Mouse (Mus musculus): ENCODE measurements around the gene Zranb1. TPM values are rescaled to one million over a fixed set of nuclear protein-coding genes. Genes with fewer than 3 reads are reported as not detected.

Gene Zranb1
- total and polyA plus RNA-seq, 3 experiments = 11.3 to 17.6 (median 11.6) TPM

DNA sequence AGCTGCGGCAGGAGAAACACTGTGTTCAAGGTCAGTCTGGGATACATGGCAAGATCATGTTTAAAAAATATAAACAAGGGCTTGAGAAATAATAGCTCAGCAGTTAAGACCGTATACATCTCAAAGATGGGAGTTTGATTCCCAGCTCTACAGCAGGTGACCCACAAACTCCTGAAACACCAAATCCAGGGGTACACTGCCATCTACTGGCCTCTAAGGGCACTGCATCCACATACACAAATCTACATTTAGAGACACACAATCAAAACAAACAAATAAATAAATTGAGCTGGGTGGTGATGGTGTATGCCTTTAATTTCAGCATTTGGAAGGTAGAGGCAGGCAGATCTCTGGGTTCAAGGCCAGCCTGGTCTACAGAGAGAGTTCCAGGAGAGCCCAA lies 32.7 kb upstream of the Zranb1 start:
- Histone ChIP-seq H3K36me3 (replicated peaks in 1 of 2; ENCODE audit: control insufficient read depth in 1 of 2, insufficient read depth in 1 of 2, low read length in 1 of 2) (no peaks in the 10 kb centered on the region), H3K4me1 (ENCODE audit: control insufficient read depth in 1 of 2, insufficient read depth in 2 of 2) (no peaks in the 10 kb centered on the region), H3K9ac (ENCODE audit: insufficient read depth, low read depth) (no peak overlapping the region), H3K9me3 (replicated peaks; ENCODE audit: low read length) (peaks cover 3% of the 10 kb centered on the region), H3K4me3 (replicated peaks in 1 of 3; ENCODE audit: low read depth in 2 of 3, low read length in 2 of 3, poor library complexity in 1 of 3) (no peak overlapping the region), H3K79me2 (replicated peaks; ENCODE audit: control insufficient read depth, extremely low read depth, insufficient read depth, poor library complexity, severe bottlenecking) (no peaks in the 10 kb centered on the region), H3K27me3 (replicated peaks) (peaks cover 10% of the 10 kb centered on the region), H3K27ac (ENCODE audit: insufficient read depth, low read depth) (no peak overlapping the region), H3K4me2 (ENCODE audit: insufficient read depth, low read depth, poor library complexity, severe bottlenecking) (no peak overlapping the region)
- DNase-seq (ENCODE audit: extremely low read depth) = peak; percentile 40
- dilution Hi-C loops (cut with MboI; ENCODE audit: extremely low pct_ligation_motif_present, extremely low pct_unique_long_range_greater_than_20kb, low sequenced_read_pairs) = no loop called here
- in situ Hi-C loops (cut with MboI; ENCODE audit: low pct_ligation_motif_present, low pct_unique_long_range_greater_than_20kb, low sequenced_read_pairs) = no loop called here
- peak; percentile 25; the same call in 1 of the 2 replicates for TF ChIP-seq BHLHE40 (IDR thresholded peaks at IDR 0.05; ENCODE audit: low read depth, low read length)
- peak; percentile 77 for TF ChIP-seq RAD21 (IDR thresholded peaks at IDR 0.05; ENCODE audit: low read depth, low read length)
- peak; percentile 70 for TF ChIP-seq SMC3 (IDR thresholded peaks at IDR 0.05; ENCODE audit: low read depth, low read length)
- TF ChIP-seq CTCF (conservative IDR thresholded peaks at IDR 0.05 in 1 of 2, IDR thresholded peaks at IDR 0.05 in 1 of 2; ENCODE audit: low read depth in 2 of 2, low read length in 2 of 2) = peak; percentile 77 to 81
- TF ChIP-seq CHD2 (IDR thresholded peaks at IDR 0.05; ENCODE audit: low read length) = no peak

DNA sequence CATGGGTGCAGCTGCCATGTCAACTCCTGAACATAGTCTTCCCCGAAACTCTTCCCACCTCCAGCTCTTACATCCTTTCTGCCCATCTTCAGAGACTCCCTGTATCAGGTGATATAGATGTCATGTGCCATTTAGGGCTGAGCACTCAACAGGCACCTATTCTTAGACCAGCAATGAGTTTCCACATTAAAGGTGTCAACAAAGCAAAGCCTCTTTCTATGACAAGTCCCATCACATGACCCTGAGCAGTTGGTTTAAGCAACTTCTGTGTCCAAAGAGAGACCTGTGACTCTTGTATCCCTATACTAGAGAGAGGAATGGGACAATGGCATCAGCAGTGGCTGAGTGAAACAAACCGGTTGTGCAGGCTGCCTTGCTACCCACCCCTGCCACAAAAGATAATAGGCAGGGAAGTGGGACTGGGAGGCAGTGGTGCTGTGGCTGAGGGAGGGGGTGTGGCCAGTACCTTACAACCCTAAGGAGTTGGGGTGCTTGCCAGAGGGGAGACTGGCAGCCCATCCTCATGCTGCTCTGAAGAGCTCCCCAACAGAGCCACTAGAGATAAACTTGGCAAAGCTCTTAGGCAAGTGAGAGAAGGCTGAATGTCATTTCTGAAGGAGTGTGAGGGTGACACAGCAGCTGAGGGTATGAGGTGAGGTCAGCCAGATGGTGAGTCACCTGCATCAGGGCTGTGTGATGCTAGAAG lies 30.0 kb upstream of the Zranb1 start:
- Histone ChIP-seq H3K36me3 (replicated peaks in 1 of 2; ENCODE audit: control insufficient read depth in 1 of 2, insufficient read depth in 1 of 2, low read length in 1 of 2) (no peaks in the 10 kb centered on the region), H3K27ac (ENCODE audit: insufficient read depth, low read depth) (no peak overlapping the region), H3K9ac (ENCODE audit: insufficient read depth, low read depth) (no peak overlapping the region), H3K4me1 (ENCODE audit: control insufficient read depth in 1 of 2, insufficient read depth in 2 of 2) (no peaks in the 10 kb centered on the region), H3K79me2 (replicated peaks; ENCODE audit: control insufficient read depth, extremely low read depth, insufficient read depth, poor library complexity, severe bottlenecking) (no peaks in the 10 kb centered on the region), H3K9me3 (replicated peaks; ENCODE audit: low read length) (peaks cover 4% of the 10 kb centered on the region), H3K4me2 (ENCODE audit: insufficient read depth, low read depth, poor library complexity, severe bottlenecking) (no peak overlapping the region), H3K4me3 (replicated peaks in 1 of 3; ENCODE audit: low read depth in 2 of 3, low read length in 2 of 3, poor library complexity in 1 of 3) (no peak overlapping the region), H3K27me3 (replicated peaks) (peaks cover 12% of the 10 kb centered on the region)
- in situ Hi-C loops (cut with MboI; ENCODE audit: low pct_ligation_motif_present, low pct_unique_long_range_greater_than_20kb, low sequenced_read_pairs) (no loop called here), dilution Hi-C loops (cut with MboI; ENCODE audit: extremely low pct_ligation_motif_present, extremely low pct_unique_long_range_greater_than_20kb, low sequenced_read_pairs) (no loop called here)
- TF ChIP-seq EP300 (IDR thresholded peaks at IDR 0.05; ENCODE audit: low read length) = no peak
- no peak for TF ChIP-seq HCFC1 (IDR thresholded peaks at IDR 0.05; ENCODE audit: low read depth, low read length)
- TF ChIP-seq RCOR1 (conservative IDR thresholded peaks at IDR 0.05; ENCODE audit: low read depth, low read length) = no peak
- no peak for TF ChIP-seq NELFE (IDR thresholded peaks at IDR 0.05; ENCODE audit: low read depth, low read length)
- no peak for TF ChIP-seq USF1 (IDR thresholded peaks at IDR 0.05; ENCODE audit: low read depth, low read length)
- TF ChIP-seq ZMIZ1 (IDR thresholded peaks at IDR 0.05; ENCODE audit: low read depth, low read length) = no peak
- TF ChIP-seq JUND (conservative IDR thresholded peaks at IDR 0.05; ENCODE audit: low read depth, low read length) = no peak
- TF ChIP-seq TBP (conservative IDR thresholded peaks at IDR 0.05; ENCODE audit: low read depth, low read length) = no peak
- TF ChIP-seq MAFK (IDR thresholded peaks at IDR 0.05; ENCODE audit: insufficient replicate concordance, low read length) = no peak
- TF ChIP-seq UBTF (IDR thresholded peaks at IDR 0.05; ENCODE audit: low read depth, low read length) = no peak
- TF ChIP-seq CHD1 (IDR thresholded peaks at IDR 0.05; ENCODE audit: low read depth, low read length) = no peak
- TF ChIP-seq KAT2A (IDR thresholded peaks at IDR 0.05; ENCODE audit: insufficient replicate concordance, low read length) = no peak
- no peak for TF ChIP-seq ELF1 (IDR thresholded peaks at IDR 0.05; ENCODE audit: low read depth, low read length)
- TF ChIP-seq E2F4 (IDR thresholded peaks at IDR 0.05; ENCODE audit: insufficient replicate concordance, low read depth, low read length) = no peak
- no peak for DNase-seq (ENCODE audit: extremely low read depth)
